Mouse (Mus musculus) lung, embryonic 14.5 days (tissue): ENCODE data around the gene Ybx1. TPM values are rescaled to one million over a fixed set of nuclear protein-coding genes. Genes with fewer than 3 reads are reported as not detected.

Experiments
- ATAC-seq: fragments of 200-750 bp; cut with Nextera tagmentation; 2 replicates; pipeline ENCODE4 v1.8.0; 2017; ENCODE audit warnings: mild to moderate bottlenecking, moderate TSS enrichment, moderate library complexity; ENCODE audit not compliant: insufficient read depth
- DNase-seq: peaks from one replicate; pipeline ENCODE4 v3.0.0-alpha.2; 2015
- H3K27ac ChIP-seq: fragments of 300-500 bp; sonication (generic); 2 replicates; pipeline ENCODE4 v1.5.1; 2014; ENCODE audit warnings: low read depth, mild to moderate bottlenecking, moderate library complexity
- H3K27me3 ChIP-seq: fragments of 300-500 bp; sonication (generic); 2 replicates; pipeline ENCODE4 v1.6.1; 2014; ENCODE audit warnings: low read length, control low read depth; ENCODE audit not compliant: insufficient read depth
- H3K36me3 ChIP-seq: fragments of 300-500 bp; sonication (generic); 2 replicates; pipeline ENCODE4 v1.6.1; 2014; ENCODE audit warnings: control low read depth; ENCODE audit not compliant: insufficient read depth
- H3K4me1 ChIP-seq: fragments of 300-500 bp; sonication (generic); 2 replicates; pipeline ENCODE4 v1.6.1; 2014; ENCODE audit warnings: antibody characterized with exemption, control low read depth; ENCODE audit not compliant: insufficient read depth
- H3K4me2 ChIP-seq: fragments of 300-500 bp; sonication (generic); 2 replicates; pipeline ENCODE4 v1.6.1; 2014; ENCODE audit warnings: mild to moderate bottlenecking
- H3K4me3 ChIP-seq: fragments of 300-500 bp; sonication (generic); 2 replicates; pipeline ENCODE4 v1.5.1; 2014; ENCODE audit warnings: low read depth, low read length
- H3K9ac ChIP-seq: fragments of 300-500 bp; sonication (generic); 2 replicates; pipeline ENCODE4 v1.6.1; 2014
- H3K9me3 ChIP-seq: fragments of 300-500 bp; sonication (generic); 2 replicates; pipeline ENCODE4 v1.6.1; 2016; ENCODE audit warnings: low read depth, low read length, control low read depth
- CTCF ChIP-seq: IDR thresholded peaks from 2 replicates; pipeline ENCODE4 v1.5.1; 2016; ENCODE audit warnings: antibody characterized with exemption, low read depth
- WGBS: fragments of 180-500 bp; shearing (Covaris S2); extraction: QIAGEN DNeasy Blood & Tissue Kit; methylation state at CpG from one replicate; pipeline ENCODE4 v1.1.7; 2014; 5-methylcytosine and 5-hydroxymethylcytosine counted together
- polyA plus RNA-seq: library from polyadenylated mRNA; unstranded; fragments of >200 nt; fragmentation: Nextera tagmentation; extraction: Ambion mirVana; gene quantifications from 2 replicates; pipeline ENCODE4 v1.2.1, GENCODE M21; 2014

Ybx1 gene
- polyA plus RNA-seq, 1 experiment from 2014 or later = 902 TPM

DNA sequence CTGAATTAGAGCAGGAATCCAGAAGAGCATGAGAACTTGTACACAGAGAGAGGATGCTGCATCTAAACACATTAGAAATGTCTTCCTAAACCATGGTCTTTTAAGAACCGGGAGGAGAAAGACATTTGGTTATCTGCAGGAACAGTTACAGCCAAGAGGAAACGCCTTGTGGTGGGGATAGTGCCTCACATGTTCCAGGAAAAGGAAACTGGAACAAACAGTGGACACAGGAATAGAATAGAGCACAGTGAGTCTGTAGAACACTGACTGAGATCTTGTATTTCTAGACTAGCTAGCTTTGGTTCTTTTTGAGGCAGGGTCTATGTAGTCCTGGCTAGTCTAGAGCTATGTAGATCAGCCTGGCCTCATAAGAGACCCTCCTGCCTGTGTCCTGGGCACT, 19.2 kb downstream of the Ybx1 start:
- DNase-seq (peak; percentile 29), ATAC-seq (peak; percentile 28; the same call in 1 of the 2 replicates)
- TF ChIP-seq CTCF = no peak
- no peak overlapping the region for H3K4me2 ChIP-seq
- WGBS = 69% methylated on average over 2 of the region's 2 CpGs
- H3K9me3 ChIP-seq = no peaks in the 10 kb centered on the region
- no peak overlapping the region for H3K4me3 ChIP-seq
- peak overlapping the region; percentile 10; the same call in 1 of the 2 replicates for H3K27ac ChIP-seq
- H3K27me3 ChIP-seq = no peaks in the 10 kb centered on the region
- no peak overlapping the region for H3K9ac ChIP-seq
- H3K36me3 ChIP-seq = peaks cover 94% of the 10 kb centered on the region
- H3K4me1 ChIP-seq = no peaks in the 10 kb centered on the region

DNA sequence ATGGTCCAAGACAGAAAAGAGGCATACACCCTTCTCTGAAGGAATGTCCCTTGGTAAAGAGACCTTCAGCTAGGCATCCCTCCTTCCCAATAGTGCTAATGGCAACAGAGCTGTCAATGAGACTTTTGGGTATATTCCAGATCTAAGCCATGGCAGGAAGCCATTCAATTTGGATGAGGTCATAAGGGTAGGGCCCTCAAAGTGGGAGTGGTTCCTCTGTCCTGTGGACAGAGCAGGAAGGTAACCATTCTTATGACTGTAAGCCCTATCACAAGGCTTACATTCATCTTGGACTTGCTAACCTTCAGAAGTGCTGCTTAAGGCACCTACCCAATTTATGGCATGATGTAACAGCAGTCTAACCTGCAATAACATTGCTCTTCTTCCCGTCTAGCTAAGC, 19.8 kb downstream of the Ybx1 start:
- ATAC-seq = no peak

DNA sequence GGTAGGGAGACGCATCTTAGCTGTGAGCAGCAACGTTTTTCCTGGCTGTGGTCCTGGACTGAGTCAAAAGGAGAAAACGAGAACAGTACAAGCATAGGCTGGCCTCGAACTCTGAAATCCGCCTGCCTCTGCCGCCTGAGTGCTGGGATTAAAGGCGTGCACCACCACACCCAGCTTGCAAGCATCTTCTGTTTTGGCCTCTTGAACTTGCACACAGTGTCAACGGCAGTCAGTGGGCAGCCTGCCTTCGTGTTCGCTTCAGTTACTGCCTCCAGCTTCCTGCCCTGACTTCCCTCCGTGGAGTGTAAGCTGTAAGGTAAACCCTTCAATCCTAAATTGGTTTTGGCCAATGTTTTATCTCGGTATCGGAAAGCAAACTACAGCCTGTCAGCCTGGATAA, 27.8 kb downstream of the Ybx1 start:
- TF ChIP-seq CTCF = no peak
- no peak overlapping the region for H3K4me2 ChIP-seq
- no peak overlapping the region for H3K9ac ChIP-seq
- no peak for DNase-seq
- H3K27me3 ChIP-seq = no peaks in the 10 kb centered on the region
- no peak overlapping the region for H3K4me3 ChIP-seq
- no peaks in the 10 kb centered on the region for H3K9me3 ChIP-seq
- H3K4me1 ChIP-seq = no peaks in the 10 kb centered on the region
- no peak overlapping the region for H3K27ac ChIP-seq
- 63% methylated on average over 13 of the region's 13 CpGs for WGBS
- H3K36me3 ChIP-seq = peaks cover 20% of the 10 kb centered on the region
- no peak for ATAC-seq

More for the DNA sequence above, 19.8 kb downstream of the Ybx1 start:
- WGBS = 88% methylated on average over 1 of the region's 1 CpGs
- Histone ChIP-seq H3K9ac (no peak overlapping the region), H3K4me3 (no peak overlapping the region), H3K4me2 (no peak overlapping the region), H3K4me1 (no peaks in the 10 kb centered on the region), H3K36me3 (peaks cover 89% of the 10 kb centered on the region), H3K9me3 (no peaks in the 10 kb centered on the region), H3K27me3 (no peaks in the 10 kb centered on the region), H3K27ac (no peak overlapping the region)
- no peak for DNase-seq
- no peak for TF ChIP-seq CTCF

DNA sequence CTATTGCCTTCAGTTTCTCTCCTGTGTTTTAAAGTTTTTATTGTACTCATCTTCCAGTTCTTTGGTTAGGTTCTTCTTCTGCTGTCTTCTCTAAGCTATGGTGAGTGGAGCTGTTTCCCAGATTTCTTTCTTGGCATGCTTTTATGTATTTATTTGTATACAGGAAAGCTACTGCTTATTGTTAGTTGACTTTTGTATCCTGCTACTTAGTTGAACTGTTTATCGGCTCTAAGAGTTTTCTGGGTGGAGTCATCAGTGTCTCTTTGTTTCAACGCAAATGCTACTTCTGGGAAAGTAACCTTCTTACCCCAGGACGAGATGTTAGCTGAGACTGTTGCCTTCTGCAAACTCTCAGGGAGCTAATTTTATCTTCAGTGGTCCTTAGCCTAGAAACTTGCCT, 30.9 kb downstream of the Ybx1 start:
- H3K9ac ChIP-seq = no peak overlapping the region
- WGBS = 67% methylated on average over 3 of the region's 3 CpGs

DNA sequence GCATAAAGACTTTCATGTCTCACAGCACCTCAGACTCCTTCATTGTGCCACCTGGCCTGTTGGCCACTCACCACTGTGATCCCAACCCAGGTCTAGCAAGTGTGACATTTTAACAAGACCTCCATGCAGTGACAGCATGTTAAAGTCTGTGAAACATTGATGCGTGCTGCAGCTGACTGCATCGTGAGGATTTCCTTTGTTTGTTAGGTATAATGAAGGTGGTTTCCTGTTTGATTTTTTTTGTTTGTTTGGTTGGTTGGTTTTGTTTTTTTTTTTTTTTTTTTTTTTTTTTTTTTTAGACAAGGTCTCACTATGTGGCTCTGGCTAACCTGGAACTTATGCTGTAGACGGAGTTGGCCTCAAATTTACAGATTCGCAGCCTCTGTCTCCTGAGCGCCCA, 31.9 kb downstream of the Ybx1 start:
- no peaks in the 10 kb centered on the region for H3K36me3 ChIP-seq
- no peak overlapping the region for H3K4me3 ChIP-seq
- H3K27me3 ChIP-seq = no peaks in the 10 kb centered on the region
- H3K9me3 ChIP-seq = no peaks in the 10 kb centered on the region
- ATAC-seq (no peak), DNase-seq (no peak)
- 88% methylated on average over 5 of the region's 5 CpGs for WGBS
- no peaks in the 10 kb centered on the region for H3K4me1 ChIP-seq
- H3K27ac ChIP-seq = no peak overlapping the region
- no peak for TF ChIP-seq CTCF
- H3K9ac ChIP-seq = no peak overlapping the region
- H3K4me2 ChIP-seq = no peak overlapping the region

More for the DNA sequence above, 30.9 kb downstream of the Ybx1 start:
- H3K4me1 ChIP-seq = no peaks in the 10 kb centered on the region
- H3K27ac ChIP-seq = no peak overlapping the region
- no peak overlapping the region for H3K4me3 ChIP-seq
- no peaks in the 10 kb centered on the region for H3K9me3 ChIP-seq
- DNase-seq (no peak), ATAC-seq (no peak)
- H3K27me3 ChIP-seq = no peaks in the 10 kb centered on the region
- no peak overlapping the region for H3K4me2 ChIP-seq
- no peaks in the 10 kb centered on the region for H3K36me3 ChIP-seq
- no peak for TF ChIP-seq CTCF

DNA sequence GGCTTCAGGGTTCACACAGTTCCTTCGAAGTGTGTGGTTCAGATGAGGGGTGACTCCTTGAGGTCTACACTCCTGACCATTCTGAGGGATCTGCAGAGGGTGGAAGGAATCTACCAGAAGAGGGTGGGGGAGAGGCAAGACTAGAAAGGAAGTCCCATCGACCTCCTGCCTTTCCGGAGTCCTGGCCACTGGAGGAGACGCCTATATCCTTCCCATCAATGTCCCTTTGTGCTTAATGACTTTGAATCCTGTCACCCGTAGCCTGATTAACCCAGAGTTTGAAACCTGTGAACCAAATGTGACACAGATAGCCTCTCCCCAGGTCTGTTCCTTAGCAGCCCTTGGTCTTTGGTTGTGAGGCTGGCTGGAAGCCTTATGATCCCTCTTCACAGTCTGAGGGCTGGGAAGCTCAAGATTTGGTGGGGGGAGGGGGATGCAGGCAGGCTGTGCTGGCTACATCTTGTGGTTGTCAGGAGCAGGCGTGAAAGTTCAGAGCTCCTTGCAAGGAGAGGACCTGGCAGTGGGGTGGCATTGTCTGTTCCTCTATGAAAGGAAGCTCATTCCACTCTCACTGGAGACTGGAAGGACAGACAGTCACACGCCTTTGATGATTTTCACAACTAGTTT, 33.2 kb downstream of the Ybx1 start:
- Histone ChIP-seq H3K36me3 (no peaks in the 10 kb centered on the region), H3K27me3 (no peaks in the 10 kb centered on the region), H3K4me1 (no peaks in the 10 kb centered on the region), H3K4me3 (no peak overlapping the region), H3K4me2 (no peak overlapping the region), H3K27ac (no peak overlapping the region; the same call in 1 of the 2 replicates), H3K9me3 (no peaks in the 10 kb centered on the region), H3K9ac (no peak overlapping the region)
- TF ChIP-seq CTCF = no peak
- no peak for ATAC-seq
- DNase-seq = no peak
- WGBS = 37% methylated on average over 7 of the region's 7 CpGs

DNA sequence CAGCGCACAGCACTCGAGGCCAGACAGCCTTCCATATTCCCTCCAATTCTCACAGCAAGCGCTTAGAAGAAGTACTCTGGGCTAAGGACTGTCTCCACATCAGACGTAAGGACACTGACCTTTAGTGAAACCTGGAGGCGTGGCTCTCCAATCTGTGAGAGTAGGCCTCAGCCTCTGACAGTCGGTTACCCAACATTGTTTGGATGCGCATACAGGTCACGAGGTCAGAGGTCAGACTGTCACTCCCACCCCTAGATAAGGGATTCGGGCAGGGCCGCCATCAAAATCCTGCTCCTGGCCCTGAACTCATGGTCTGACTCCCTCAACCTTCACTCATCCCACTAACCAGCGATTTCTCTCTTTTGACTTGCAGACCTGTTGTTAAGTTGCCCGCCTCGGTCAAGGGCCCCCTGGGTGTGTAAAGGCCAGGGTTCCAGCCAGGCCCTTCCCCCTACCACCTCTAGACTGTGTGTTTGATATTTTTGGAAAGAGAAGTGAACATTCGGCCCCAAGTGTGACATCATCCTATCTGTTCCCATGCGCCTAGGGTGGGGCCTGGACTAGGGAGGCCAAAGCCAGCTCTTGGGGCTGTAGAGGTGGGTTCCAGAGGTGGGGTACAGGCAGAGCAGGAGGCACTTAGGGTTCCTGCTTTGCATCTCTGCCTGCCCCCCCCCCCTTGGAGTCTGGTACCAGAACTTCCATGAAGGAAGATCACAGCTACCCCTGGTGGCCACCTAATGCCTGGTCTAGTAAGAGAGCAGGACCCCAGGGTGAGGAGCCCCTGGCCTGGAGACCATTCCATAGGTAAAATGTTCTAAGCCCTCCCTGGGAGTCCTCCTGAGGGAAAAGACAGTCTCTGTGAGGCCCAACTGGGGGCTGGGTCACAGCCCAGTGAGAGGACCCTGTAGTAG, 34.8 kb downstream of the Ybx1 start:
- DNase-seq (no peak), ATAC-seq (no peak)
- no peaks in the 10 kb centered on the region for H3K9me3 ChIP-seq
- no peak overlapping the region for H3K9ac ChIP-seq
- H3K4me1 ChIP-seq = no peaks in the 10 kb centered on the region
- WGBS = 70% methylated on average over 15 of the region's 15 CpGs
- no peak overlapping the region for H3K4me2 ChIP-seq
- no peaks in the 10 kb centered on the region for H3K36me3 ChIP-seq
- peak; percentile 36 for TF ChIP-seq CTCF
- H3K27me3 ChIP-seq = no peaks in the 10 kb centered on the region
- no peak overlapping the region for H3K4me3 ChIP-seq
- H3K27ac ChIP-seq = no peak overlapping the region
